Comparison of ENCODE assay signal across 13 mouse cellular contexts in genomic region chr9:5498306-5498705, GRCm38 (mm10).
DNase-seq lines count a peak whose midpoint lies in the region; ATAC-seq and TF ChIP-seq lines count a peak whose summit lies in the region.
"Had no signal": no experiment of that assay in that cellular context is flagged by ENCODE, and none has a peak within 500 bp of the region (broad histone marks: within the 10 kb centered on the region; RNA-seq: fewer than 3 reads in every experiment).

No protein-coding gene starts in this region.

- no peaks in the 10 kb centered on the region for H3K36me3 ChIP-seq in hindbrain, embryonic 11.5 days (ENCODE audit: control insufficient read depth, insufficient read depth, low read length)
- H3K36me3 ChIP-seq in hindbrain, embryonic 12.5 days: no peaks in the 10 kb centered on the region
- no peaks in the 10 kb centered on the region for H3K36me3 ChIP-seq in lung, postnatal 0 days (ENCODE audit: insufficient read depth, low read length)
- H3K36me3 ChIP-seq in stomach, postnatal 0 days (ENCODE audit: control insufficient read depth, insufficient read depth, low read length): no peaks in the 10 kb centered on the region
- H3K36me3 ChIP-seq: G1E; limb, embryonic 15.5 days had no signal

- no peaks in the 10 kb centered on the region for H3K27me3 ChIP-seq in hindbrain, embryonic 11.5 days (ENCODE audit: control insufficient read depth, insufficient read depth, low read length)
- no peaks in the 10 kb centered on the region for H3K27me3 ChIP-seq in hindbrain, embryonic 12.5 days
- H3K27me3 ChIP-seq in lung, postnatal 0 days (replicated peaks; ENCODE audit: insufficient read depth, low read length): no peaks in the 10 kb centered on the region
- H3K27me3 ChIP-seq in Patski: no peaks in the 10 kb centered on the region
- no peaks in the 10 kb centered on the region for H3K27me3 ChIP-seq in stomach, postnatal 0 days (ENCODE audit: control insufficient read depth, insufficient read depth, low read length)
- H3K27me3 ChIP-seq: limb, embryonic 15.5 days had no signal

- no peak overlapping the region for H3K4me2 ChIP-seq in hindbrain, embryonic 11.5 days (replicated peaks; ENCODE audit: low read depth, low read length)
- no peak overlapping the region for H3K4me2 ChIP-seq in hindbrain, embryonic 12.5 days (replicated peaks)
- H3K4me2 ChIP-seq in lung, postnatal 0 days (replicated peaks; ENCODE audit: low read depth, low read length): no peak overlapping the region
- H3K4me2 ChIP-seq in stomach, postnatal 0 days (replicated peaks; ENCODE audit: low read depth): no peak overlapping the region
- H3K4me2 ChIP-seq: limb, embryonic 15.5 days had no signal

- no peak for TF ChIP-seq EP300 in lung, postnatal 0 days (IDR thresholded peaks at IDR 0.05)
- no peak for TF ChIP-seq EP300 in stomach, postnatal 0 days (optimal IDR thresholded peaks at IDR 0.05)

- H3K9me3 ChIP-seq in hindbrain, embryonic 11.5 days (ENCODE audit: control insufficient read depth, low read length): no peaks in the 10 kb centered on the region
- no peaks in the 10 kb centered on the region for H3K9me3 ChIP-seq in hindbrain, embryonic 12.5 days (replicated peaks)
- H3K9me3 ChIP-seq in lung, postnatal 0 days (ENCODE audit: low read length): no peaks in the 10 kb centered on the region
- H3K9me3 ChIP-seq in stomach, postnatal 0 days (ENCODE audit: control insufficient read depth, low read length): no peaks in the 10 kb centered on the region
- H3K9me3 ChIP-seq: G1E; limb, embryonic 15.5 days had no signal

- DNase-seq in hindbrain, embryonic 11.5 days (ENCODE audit: low spot score): peak; percentile 1
- DNase-seq in lung, postnatal 0 days (ENCODE audit: low spot score): no peak
- no peak for DNase-seq in lung, postnatal 36 days
- DNase-seq in Patski (ENCODE audit: low read depth, low spot score): no peak
- DNase-seq in stomach, postnatal 0 days (ENCODE audit: low spot score): no peak
- DNase-seq in adrenal gland, postnatal 14 days: no peak
- DNase-seq: gastrocnemius, postnatal 25 days; layer of hippocampus, adult 9-11 months; lung, postnatal 4 days; right cerebral cortex, postnatal 4 days had no signal

- no peak overlapping the region for H3K9ac ChIP-seq in hindbrain, embryonic 11.5 days (ENCODE audit: low read depth, low read length)
- H3K9ac ChIP-seq in hindbrain, embryonic 12.5 days: no peak overlapping the region
- H3K9ac ChIP-seq in lung, postnatal 0 days (replicated peaks; ENCODE audit: low read depth): no peak overlapping the region
- no peak overlapping the region for H3K9ac ChIP-seq in stomach, postnatal 0 days (ENCODE audit: low read length)
- H3K9ac ChIP-seq: limb, embryonic 15.5 days had no signal

- POLR2A ChIA-PET in Patski (lab: Charles Lee): no interaction called here

- no peak overlapping the region for H3K4me3 ChIP-seq in hindbrain, embryonic 11.5 days (ENCODE audit: low read depth, low read length)
- H3K4me3 ChIP-seq in hindbrain, embryonic 12.5 days: no peak overlapping the region
- H3K4me3 ChIP-seq in lung, postnatal 0 days (ENCODE audit: low read depth, low read length): no peak overlapping the region
- H3K4me3 ChIP-seq in stomach, postnatal 0 days (ENCODE audit: low read depth, low read length): no peak overlapping the region
- H3K4me3 ChIP-seq: limb, embryonic 15.5 days had no signal

- no peaks in the 10 kb centered on the region for H3K4me1 ChIP-seq in hindbrain, embryonic 11.5 days (replicated peaks; ENCODE audit: control insufficient read depth, insufficient read depth, low read length)
- no peaks in the 10 kb centered on the region for H3K4me1 ChIP-seq in hindbrain, embryonic 12.5 days
- no peaks in the 10 kb centered on the region for H3K4me1 ChIP-seq in lung, postnatal 0 days (ENCODE audit: insufficient read depth, low read depth, low read length)
- H3K4me1 ChIP-seq in stomach, postnatal 0 days (replicated peaks; ENCODE audit: control insufficient read depth, insufficient read depth): no peaks in the 10 kb centered on the region
- H3K4me1 ChIP-seq: limb, embryonic 15.5 days had no signal

- no peak overlapping the region for H3K27ac ChIP-seq in hindbrain, embryonic 11.5 days (ENCODE audit: low read depth, low read length)
- H3K27ac ChIP-seq in hindbrain, embryonic 12.5 days: no peak overlapping the region
- no peak overlapping the region for H3K27ac ChIP-seq in lung, postnatal 0 days (ENCODE audit: low read length)
- H3K27ac ChIP-seq in stomach, postnatal 0 days (replicated peaks): no peak overlapping the region
- H3K27ac ChIP-seq: limb, embryonic 15.5 days had no signal

- ATAC-seq in hindbrain, embryonic 11.5 days (ENCODE audit: low FRiP score): no peak
- ATAC-seq in hindbrain, embryonic 12.5 days (ENCODE audit: low FRiP score): no peak
- ATAC-seq in lung, postnatal 0 days: no peak
- no peak for ATAC-seq in Patski
- ATAC-seq in stomach, postnatal 0 days (ENCODE audit: low FRiP score, low TSS enrichment): no peak

- in situ Hi-C loops in Patski (cut with MboI; ENCODE audit: low pct_unique_long_range_greater_than_20kb): no loop called here

- peak; percentile 12 for TF ChIP-seq CTCF in lung, postnatal 0 days (IDR thresholded peaks at IDR 0.05)
- TF ChIP-seq CTCF in Patski (IDR thresholded peaks at IDR 0.05): peak; percentile 45
- TF ChIP-seq CTCF in stomach, postnatal 0 days (IDR thresholded peaks at IDR 0.05; ENCODE audit: low read depth): peak; percentile 53

- CTCF ChIA-PET in Patski (lab: Charles Lee): interaction anchor here (0.7 kb wide), 1 partner anchor 8 kb away, joined by 3 read pairs; no protein-coding TSS in a partner anchor

- 55% methylated on average over 3 of the region's 3 CpGs for WGBS in hindbrain, embryonic 11.5 days
- 60% methylated on average over 3 of the region's 3 CpGs for WGBS in hindbrain, embryonic 12.5 days
- WGBS in lung, postnatal 0 days: 58% methylated on average over 3 of the region's 3 CpGs
- 64% methylated on average over 3 of the region's 3 CpGs for WGBS in stomach, postnatal 0 days
